Mouse (Mus musculus) spleen, adult 2 months (tissue): Measurements from ENCODE around the gene Sh3d21. TPM values are rescaled to one million over a fixed set of nuclear protein-coding genes. Genes with fewer than 3 reads are reported as not detected.
A peak's percentile ranks its signal among the peaks of the same experiment; 100 is the strongest.

Experiments
- DNase-seq, 2 experiments: peaks; one replicate each; pipeline versions ENCODE4 v3.0.0 to v3.0.0-alpha.2; 2012 to 2021; ENCODE audit warnings: low spot score in 2 of 2, low read depth in 1 of 2
- H3K27ac ChIP-seq: fragments of 200-500 bp; 2 replicates; pipeline ENCODE4 v1.5.1; 2012; ENCODE audit warnings: low read length, inconsistent platforms; ENCODE audit not compliant: insufficient read depth
- H3K27me3 ChIP-seq: fragments of 200-500 bp; 2 replicates; pipeline ENCODE4 v1.6.1; 2012; ENCODE audit warnings: mild to moderate bottlenecking, moderate library complexity, low read length, inconsistent platforms; ENCODE audit not compliant: control insufficient read depth, insufficient read depth
- H3K36me3 ChIP-seq: fragments of 200-500 bp; 2 replicates; pipeline ENCODE4 v1.6.1; 2012; ENCODE audit warnings: mild to moderate bottlenecking, low read length, inconsistent platforms; ENCODE audit not compliant: control insufficient read depth, insufficient read depth
- H3K4me1 ChIP-seq: fragments of 200-500 bp; 2 replicates; pipeline ENCODE4 v1.6.1; 2011; ENCODE audit warnings: inconsistent platforms; ENCODE audit not compliant: control insufficient read depth, insufficient read depth, insufficient read length
- H3K4me3 ChIP-seq: fragments of 200-500 bp; 2 replicates; pipeline ENCODE4 v1.5.1; 2011; ENCODE audit warnings: mild to moderate bottlenecking, inconsistent platforms; ENCODE audit not compliant: insufficient read depth, insufficient read length; ENCODE audit errors: extremely low read depth
- CTCF ChIP-seq: fragments of 200-500 bp; IDR thresholded peaks from 2 replicates; pipeline ENCODE4 v1.5.1; 2011; ENCODE audit warnings: mild to moderate bottlenecking, inconsistent platforms; ENCODE audit not compliant: insufficient read depth, insufficient read length, insufficient replicate concordance; ENCODE audit errors: extremely low read depth
- POLR2A ChIP-seq: fragments of 200-500 bp; IDR thresholded peaks from 2 replicates; pipeline ENCODE4 v1.6.1; 2011; ENCODE audit warnings: low read depth, low read length, inconsistent platforms
- WGBS: fragments of 180-500 bp; shearing (Covaris S2); methylation state at CpG from one replicate; pipeline ENCODE4 v1.1.7; 2018; 5-methylcytosine and 5-hydroxymethylcytosine counted together
- polyA plus RNA-seq: library from polyadenylated mRNA; depleted of rRNA; stranded (reverse); fragments of >200 nt; gene quantifications from 2 replicates; pipeline ENCODE4 v1.2.3, GENCODE M21; 2012

Sh3d21 gene
- polyA plus RNA-seq, 1 experiment, result 0.54 TPM

GRCm38 (mm10) chr4:126161986-126162385 lies 1.3 kb downstream of the Sh3d21 start:
- H3K36me3 ChIP-seq, result peaks cover 11% of the 10 kb centered on the region
- peaks cover 3% of the 10 kb centered on the region for H3K4me1 ChIP-seq
- TF ChIP-seq CTCF, result no peak
- TF ChIP-seq POLR2A, result no peak
- H3K27me3 ChIP-seq, result no peaks in the 10 kb centered on the region
- no peak overlapping the region for H3K27ac ChIP-seq
- no peak overlapping the region for H3K4me3 ChIP-seq
- DNase-seq, result no peak
- WGBS, result 87% methylated on average over 9 of the region's 9 CpGs

GRCm38 (mm10) chr4:126161456-126161855 lies 1.8 kb downstream of the Sh3d21 start:
- Histone ChIP-seq H3K4me1 (peaks cover 3% of the 10 kb centered on the region), H3K36me3 (peaks cover 7% of the 10 kb centered on the region), H3K27ac (no peak overlapping the region), H3K27me3 (no peaks in the 10 kb centered on the region), H3K4me3 (no peak overlapping the region)
- 95% methylated on average over 6 of the region's 6 CpGs for WGBS
- no peak for TF ChIP-seq POLR2A
- TF ChIP-seq CTCF, result no peak
- no peak for DNase-seq

GRCm38 (mm10) chr4:126160981-126161380 lies 2.3 kb downstream of the Sh3d21 start:
- Histone ChIP-seq H3K4me1 (peaks cover 3% of the 10 kb centered on the region), H3K27me3 (no peaks in the 10 kb centered on the region), H3K4me3 (no peak overlapping the region), H3K27ac (no peak overlapping the region), H3K36me3 (peaks cover 2% of the 10 kb centered on the region)
- WGBS, result 91% methylated on average over 8 of the region's 8 CpGs
- TF ChIP-seq POLR2A (no peak), CTCF (no peak)
- no peak for DNase-seq

- no peak for DNase-seq
- H3K36me3 ChIP-seq, result no peaks in the 10 kb centered on the region
- peaks cover 3% of the 10 kb centered on the region for H3K4me1 ChIP-seq
- no peak for TF ChIP-seq CTCF
- TF ChIP-seq POLR2A, result no peak
- WGBS, result 68% methylated on average over 8 of the region's 8 CpGs
- no peak overlapping the region for H3K4me3 ChIP-seq
- H3K27ac ChIP-seq, result no peak overlapping the region
- H3K27me3 ChIP-seq, result no peaks in the 10 kb centered on the region
Observed at GRCm38 (mm10) chr4:126159455-126159854, 3.8 kb downstream of the Sh3d21 start.

GRCm38 (mm10) chr4:126157562-126157961 lies 5.7 kb downstream of the Sh3d21 start:
- Histone ChIP-seq H3K27ac (no peak overlapping the region), H3K4me1 (no peaks in the 10 kb centered on the region; the same call in 1 of the 2 replicates), H3K4me3 (no peak overlapping the region), H3K36me3 (no peaks in the 10 kb centered on the region), H3K27me3 (no peaks in the 10 kb centered on the region)
- DNase-seq, result no peak
- TF ChIP-seq CTCF (peak; percentile 7; the same call in 1 of the 2 replicates), POLR2A (no peak)
- 81% methylated on average over 6 of the region's 6 CpGs for WGBS

- Histone ChIP-seq H3K4me1 (no peaks in the 10 kb centered on the region; the same call in 1 of the 2 replicates), H3K27ac (no peak overlapping the region), H3K4me3 (no peak overlapping the region), H3K27me3 (no peaks in the 10 kb centered on the region), H3K36me3 (no peaks in the 10 kb centered on the region)
- 75% methylated on average over 5 of the region's 5 CpGs for WGBS
- TF ChIP-seq POLR2A (no peak), CTCF (peak; percentile 43; the same call in 1 of the 2 replicates)
- DNase-seq, result no peak
Observed at GRCm38 (mm10) chr4:126156617-126157016, 6.7 kb downstream of the Sh3d21 start.

- Histone ChIP-seq H3K36me3 (no peaks in the 10 kb centered on the region), H3K4me3 (no peak overlapping the region), H3K4me1 (no peaks in the 10 kb centered on the region; the same call in 1 of the 2 replicates), H3K27me3 (no peaks in the 10 kb centered on the region), H3K27ac (no peak overlapping the region)
- TF ChIP-seq POLR2A (no peak), CTCF (no peak)
- DNase-seq, result no peak
- WGBS, result 74% methylated on average over 2 of the region's 2 CpGs
Observed at GRCm38 (mm10) chr4:126155869-126156268, 7.4 kb downstream of the Sh3d21 start.
